ENCODE assay signal across 10 mouse cellular contexts in genomic region chr13:8869578-8870157, GRCm38 (mm10). TPM values are rescaled to one million over a fixed set of nuclear protein-coding genes. Genes with fewer than 3 reads are reported as not detected.
A peak's percentile ranks its signal among the peaks of the same experiment; 100 is the strongest.
DNase-seq lines count a peak whose midpoint lies in the region; ATAC-seq and TF ChIP-seq lines count a peak whose summit lies in the region.
"Had no signal": no experiment of that assay in that cellular context is flagged by ENCODE, and none has a peak within 500 bp of the region (broad histone marks: within the 10 kb centered on the region; RNA-seq: fewer than 3 reads in every experiment).

No protein-coding gene starts in this region.

- no peaks in the 10 kb centered on the region for H3K9me3 ChIP-seq in embryonic facial prominence, embryonic 12.5 days
- no peaks in the 10 kb centered on the region for H3K9me3 ChIP-seq in intestine, embryonic 14.5 days (ENCODE audit: control insufficient read depth, low read length)

- no peak overlapping the region; the same call in 1 of the 2 replicates for H3K27ac ChIP-seq in left cerebral cortex, adult 2 months
- no peak overlapping the region for H3K27ac ChIP-seq in embryonic facial prominence, embryonic 12.5 days
- H3K27ac ChIP-seq in intestine, embryonic 14.5 days (ENCODE audit: low read depth) = no peak overlapping the region

- H3ac ChIP-seq in myocyte (ENCODE audit: control insufficient read depth, insufficient read length) = no peak overlapping the region

- H3K4me3 ChIP-seq in left cerebral cortex, adult 2 months = peak overlapping the region; percentile 68
- peak overlapping the region; percentile 87 for H3K4me3 ChIP-seq in embryonic facial prominence, embryonic 12.5 days
- peak overlapping the region; percentile 83 for H3K4me3 ChIP-seq in intestine, embryonic 14.5 days (ENCODE audit: low read depth, low read length)
- H3K4me3 ChIP-seq in myocyte = peak overlapping the region; percentile 99

- intact Hi-C loops in left cerebral cortex, adult 2 months (cut with DNase I) = loop anchor here (10.0 kb wide), 1 partner anchor 895 kb away; the partner anchor contains the start of gene Zmynd11

- DNase-seq in left cerebral cortex, adult 2 months (ENCODE audit: extremely low spot score in 1 of 2, low spot score in 2 of 2) = no peak
- DNase-seq in left cerebral cortex, adult 9 months (ENCODE audit: low spot score in 2 of 2) = no peak
- no peak for DNase-seq in intestine, embryonic 14.5 days (ENCODE audit: low spot score)
- DNase-seq in cerebellum, postnatal 10 days = no peak
- no peak for DNase-seq in layer of hippocampus, postnatal 25 days (ENCODE audit: extremely low spot score in 1 of 2, low spot score in 1 of 2)
- DNase-seq: adrenal gland, postnatal 25 days; spleen, adult 18-20 months had no signal

- WGBS in embryonic facial prominence, embryonic 12.5 days = 77% methylated on average over 5 of the region's 5 CpGs
- WGBS in intestine, embryonic 14.5 days = 60% methylated on average over 5 of the region's 5 CpGs

- H3K27me3 ChIP-seq in embryonic facial prominence, embryonic 12.5 days = no peaks in the 10 kb centered on the region
- H3K27me3 ChIP-seq in intestine, embryonic 14.5 days (replicated peaks; ENCODE audit: control insufficient read depth, insufficient read depth, low read length) = no peaks in the 10 kb centered on the region
- no peaks in the 10 kb centered on the region for H3K27me3 ChIP-seq in myocyte (ENCODE audit: control insufficient read depth, insufficient read depth, insufficient read length)

- H3K4me2 ChIP-seq in embryonic facial prominence, embryonic 12.5 days (replicated peaks) = peak overlapping the region; percentile 59
- peak overlapping the region; percentile 82 for H3K4me2 ChIP-seq in intestine, embryonic 14.5 days (ENCODE audit: low read length)
- peak overlapping the region; percentile 71 for H3K4me2 ChIP-seq in myocyte (ENCODE audit: low read depth)

- TF ChIP-seq POLR2A in myocyte (IDR thresholded peaks at IDR 0.05; ENCODE audit: insufficient read length, low read depth) = no peak

- ATAC-seq in embryonic facial prominence, embryonic 12.5 days (ENCODE audit: insufficient number of reproducible peaks, insufficient read depth, low FRiP score, low TSS enrichment) = no peak
- no peak for ATAC-seq in intestine, embryonic 14.5 days (replicated peaks; ENCODE audit: low FRiP score, low TSS enrichment, low read depth)
- no peak for ATAC-seq in erythroid progenitor cell, adult 5-6 weeks (replicated peaks; ENCODE audit: low FRiP score, poor library complexity, severe bottlenecking)

- H3K9ac ChIP-seq in embryonic facial prominence, embryonic 12.5 days = peak overlapping the region; percentile 81
- peak overlapping the region; percentile 78 for H3K9ac ChIP-seq in intestine, embryonic 14.5 days (ENCODE audit: low read length)

- no peak for TF ChIP-seq CTCF in left cerebral cortex, adult 2 months (IDR thresholded peaks at IDR 0.05)

- H3K4me1 ChIP-seq in embryonic facial prominence, embryonic 12.5 days = peaks cover 7% of the 10 kb centered on the region
- H3K4me1 ChIP-seq in intestine, embryonic 14.5 days (replicated peaks; ENCODE audit: control insufficient read depth, insufficient read depth, low read length) = no peaks in the 10 kb centered on the region

- H3K79me2 ChIP-seq in myocyte (ENCODE audit: control insufficient read depth, insufficient read depth) = peaks cover 60% of the 10 kb centered on the region

- H3K36me3 ChIP-seq in embryonic facial prominence, embryonic 12.5 days = 0 out of 2 replicates have a peak, but pooled peaks cover 6% of the 10 kb centered on the region
- H3K36me3 ChIP-seq in intestine, embryonic 14.5 days (ENCODE audit: control insufficient read depth, insufficient read depth, low read length) = 0 out of 2 replicates have a peak, but pooled peaks cover 6% of the 10 kb centered on the region
- H3K36me3 ChIP-seq in myocyte (ENCODE audit: control insufficient read depth, insufficient read depth) = no peaks in the 10 kb centered on the region

TF ChIP-seq in myocyte, 11 proteins besides CTCF, POLR2A, EP300 and RAD21:
- TF ChIP-seq TCF12 (IDR thresholded peaks at IDR 0.05; ENCODE audit: insufficient read depth, poor library complexity, severe bottlenecking) (no peak), E2F4 (IDR thresholded peaks at IDR 0.05; ENCODE audit: insufficient read depth) (no peak), SRF (IDR thresholded peaks at IDR 0.05; ENCODE audit: control insufficient read depth, insufficient read length, low read depth) (no peak), MYOD1 (IDR thresholded peaks at IDR 0.05; ENCODE audit: control insufficient read depth in 1 of 3, insufficient read length in 2 of 3, low read depth in 2 of 3) (no peak)
TF ChIP-seq in myocyte: peak in this region for 0.

RNA-seq across cellular contexts. Expression of gene Wdr37, which starts 2.0 kb away (rescaled TPM):
- total RNA-seq in left cerebral cortex, adult 2 months (2021) = 100 to 1,000 TPM in 1 of 2 experiments, 10 to 100 TPM in 1; 98.0 to 106 TPM
- polyA plus RNA-seq in embryonic facial prominence, embryonic 12.5 days (2016; fragmentation: Nextera tagmentation; extraction: Ambion mirVana) = 32.0 and 32.3 TPM in 2 replicates
- 23.0 and 23.8 TPM in 2 replicates for polyA plus RNA-seq in intestine, embryonic 14.5 days (2014; fragmentation: Nextera tagmentation; extraction: Ambion mirVana)
- 6.5 TPM for polyA plus RNA-seq in myocyte (2012; fragmentation: generic; extraction: Trizol)
- total RNA-seq in layer of hippocampus, postnatal 25 days (2021) = 10 to 100 TPM; 84.9 to 89.5 TPM
- 42.5 and 62.9 TPM in 2 replicates for total RNA-seq in erythroid progenitor cell, adult 5-6 weeks (2015; ENCODE audit: low replicate concordance)
- total RNA-seq in erythroid progenitor cell, adult 5-6 weeks (2017; ENCODE audit: low replicate concordance) = 36.3 and 43.9 TPM in 2 replicates

RNA-seq across cellular contexts. Expression of gene Idi1, which starts 15.6 kb away (rescaled TPM):
- total RNA-seq in left cerebral cortex, adult 2 months (2021) = 10 to 100 TPM; 32.6 to 35.1 TPM
- 66.8 and 83.4 TPM in 2 replicates for polyA plus RNA-seq in embryonic facial prominence, embryonic 12.5 days (2016; fragmentation: Nextera tagmentation; extraction: Ambion mirVana)
- polyA plus RNA-seq in intestine, embryonic 14.5 days (2014; fragmentation: Nextera tagmentation; extraction: Ambion mirVana) = 105 and 116 TPM in 2 replicates
- 23.6 TPM for polyA plus RNA-seq in myocyte (2012; fragmentation: generic; extraction: Trizol)
- total RNA-seq in layer of hippocampus, postnatal 25 days (2021) = 10 to 100 TPM; 37.4 to 43.1 TPM
- total RNA-seq in erythroid progenitor cell, adult 5-6 weeks (2015; ENCODE audit: low replicate concordance) = 16.3 and 21.3 TPM in 2 replicates
- total RNA-seq in erythroid progenitor cell, adult 5-6 weeks (2017; ENCODE audit: low replicate concordance) = 11.0 and 25.8 TPM in 2 replicates
